Mouse (Mus musculus) gastrocnemius, postnatal 14 days (tissue): Measurements from ENCODE around the gene Tnfrsf8. TPM values are rescaled to one million over a fixed set of nuclear protein-coding genes. Genes with fewer than 3 reads are reported as not detected.
"Not testable (repeated sequence)": the region's sequence is repeated elsewhere in the genome, so short reads cannot be mapped to it uniquely, and the experiment has no call there.

Source experiments
- DNase-seq: peaks from one replicate; pipeline ENCODE4 v3.0.0; 2021; ENCODE audit warnings: mixed read lengths
- intact Hi-C: fragments of 180-260 bp; cut with DNase I; formaldehyde crosslinking; loops from one replicate; pipeline ENCODE4 v1.15.1; 2025; ENCODE audit warnings: low total_unique reads
- total RNA-seq, 2 experiments: library from RNA; stranded (reverse); gene quantifications; 2 replicates each; pipeline ENCODE4 v1.2.3; 2021

The Tnfrsf8 gene
- total RNA-seq, 2 experiments from 2014 or later: 0.08 to 0.09 TPM

DNA sequence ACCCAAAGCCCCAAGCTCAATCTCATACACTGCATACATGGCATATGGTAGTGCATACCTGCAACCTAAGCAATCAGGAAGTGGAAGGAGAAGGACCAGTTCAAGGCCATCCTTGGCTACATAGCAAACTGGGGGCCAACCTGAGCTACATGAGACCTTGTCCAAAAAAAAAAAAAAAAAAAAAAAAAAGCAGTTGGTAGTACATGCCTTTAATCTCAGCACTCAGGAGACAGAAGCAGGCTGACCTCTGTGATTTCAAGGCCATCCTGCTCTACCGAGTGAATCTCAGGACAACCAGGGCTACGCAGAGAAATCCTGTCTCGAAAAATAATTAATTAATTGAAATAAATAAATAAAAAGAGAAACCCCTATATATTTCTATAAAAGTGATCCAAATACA is 1.7 kb downstream of the Tnfrsf8 start:
- intact Hi-C loops: no loop called here
- DNase-seq: no peak

DNA sequence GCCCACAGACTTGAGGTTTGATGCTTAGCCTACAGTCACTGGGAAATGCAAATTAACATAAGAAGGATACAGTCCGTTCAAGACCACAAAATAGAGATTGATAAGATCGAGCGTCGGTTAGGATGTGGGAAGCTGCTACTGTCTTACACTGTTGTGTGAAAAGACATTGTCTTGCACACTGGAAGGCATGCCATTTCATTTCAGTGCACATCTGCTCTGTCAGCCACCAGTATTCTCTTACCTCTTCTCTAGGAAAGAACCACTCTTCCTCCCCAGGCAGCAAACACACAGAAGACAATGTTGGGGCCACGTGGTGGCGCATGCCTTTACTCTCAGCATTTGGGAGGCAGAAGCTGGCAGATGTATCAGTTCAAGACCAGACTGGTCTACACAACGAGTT is 2.4 kb downstream of the Tnfrsf8 start:
- DNase-seq: no peak
- intact Hi-C loops: no loop called here

DNA sequence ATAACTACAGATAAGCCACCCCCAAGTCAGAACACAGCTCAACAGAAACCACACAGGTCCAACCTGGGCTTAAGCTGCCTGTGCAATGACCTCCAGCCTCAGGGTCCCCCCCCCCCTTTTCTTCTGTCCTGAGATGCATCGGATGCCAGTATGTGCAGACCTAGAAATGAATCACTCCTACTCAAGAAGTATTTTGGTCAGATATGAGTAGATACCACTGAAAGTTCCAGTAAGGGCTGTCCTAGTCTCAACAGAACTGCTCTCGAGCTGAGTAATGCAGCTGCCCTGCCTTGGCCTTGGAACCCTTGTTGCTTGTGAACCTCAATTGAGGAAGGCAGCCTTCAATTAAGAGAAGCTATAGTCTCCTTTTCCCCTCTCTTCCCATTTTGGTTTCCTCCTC is 4.1 kb downstream of the Tnfrsf8 start:
- no peak for DNase-seq
- intact Hi-C loops: no loop called here

DNA sequence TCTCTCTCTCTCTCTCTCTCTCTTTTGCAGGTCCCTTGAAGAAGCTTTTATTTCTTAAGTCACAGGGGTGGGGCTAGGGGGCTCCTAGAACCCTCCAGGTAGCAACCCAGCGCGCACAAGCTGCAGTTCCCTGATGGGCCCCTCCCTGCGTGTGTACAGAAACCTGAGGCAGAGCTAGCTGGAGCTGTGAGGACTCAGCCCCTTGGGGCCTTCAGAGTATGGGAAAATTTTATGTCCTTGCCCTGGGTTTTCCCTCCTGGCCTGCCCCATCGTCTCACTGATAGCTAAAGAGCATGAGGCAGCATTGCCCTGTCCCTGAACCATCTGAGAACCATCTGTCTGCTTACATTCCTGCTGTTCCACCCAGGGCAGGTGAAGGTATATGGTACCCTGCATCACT is 8.5 kb downstream of the Tnfrsf8 start:
- DNase-seq: no peak
- intact Hi-C loops: no loop called here

DNA sequence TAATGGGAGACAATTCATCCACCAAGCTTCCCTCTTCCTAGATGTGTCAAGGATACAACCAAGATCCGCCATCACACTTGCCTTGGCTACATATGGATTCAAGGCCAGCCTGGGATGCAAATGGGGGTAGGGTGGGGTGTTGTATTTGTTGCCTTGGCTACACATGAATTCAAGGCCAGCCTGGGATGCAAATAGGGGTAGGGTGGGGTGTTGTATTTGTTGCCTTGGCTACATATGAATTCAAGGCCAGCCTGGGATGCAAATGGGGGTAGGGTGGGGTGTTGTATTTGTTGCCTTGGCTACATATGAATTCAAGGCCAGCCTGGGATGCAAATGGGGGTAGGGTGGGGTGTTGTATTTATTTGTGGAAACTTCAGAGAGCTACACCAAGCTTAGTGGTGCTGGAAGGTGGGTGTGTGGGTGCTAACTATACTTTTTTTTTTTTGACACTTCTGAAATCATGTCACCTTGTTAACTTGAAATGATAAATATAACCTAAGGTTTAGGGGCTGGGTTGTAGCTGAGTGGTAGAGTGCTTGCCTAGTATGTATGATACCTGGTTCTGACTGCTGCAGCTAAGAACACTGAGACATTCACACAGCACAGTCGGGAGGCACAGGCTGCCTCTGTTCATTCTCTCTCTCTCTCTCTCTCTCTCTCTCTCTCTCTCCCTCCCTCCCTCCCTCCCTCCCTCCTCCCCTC is 9.2 kb downstream of the Tnfrsf8 start:
- intact Hi-C loops, DNase-seq: not testable (repeated sequence)

DNA sequence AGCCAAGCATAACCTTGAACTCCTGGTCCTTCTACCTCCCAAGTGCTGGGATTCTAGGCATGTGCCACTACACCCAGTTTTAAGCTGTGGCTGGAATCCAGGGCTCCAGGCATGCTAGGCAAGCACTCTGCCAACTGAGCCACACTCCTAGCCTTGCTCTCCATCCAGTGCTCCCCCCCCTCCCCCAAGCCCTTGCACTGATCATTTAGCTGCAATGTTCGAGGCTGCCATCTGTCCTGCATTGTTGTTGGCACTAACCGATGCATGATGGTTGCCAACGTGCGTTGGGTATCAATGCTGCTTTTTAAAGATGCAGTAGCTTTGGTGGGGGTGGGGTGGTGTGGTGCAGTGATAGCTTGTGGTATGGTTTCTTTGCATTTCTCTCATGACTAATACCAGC is 10.9 kb downstream of the Tnfrsf8 start:
- DNase-seq: no peak
- intact Hi-C loops: no loop called here

DNA sequence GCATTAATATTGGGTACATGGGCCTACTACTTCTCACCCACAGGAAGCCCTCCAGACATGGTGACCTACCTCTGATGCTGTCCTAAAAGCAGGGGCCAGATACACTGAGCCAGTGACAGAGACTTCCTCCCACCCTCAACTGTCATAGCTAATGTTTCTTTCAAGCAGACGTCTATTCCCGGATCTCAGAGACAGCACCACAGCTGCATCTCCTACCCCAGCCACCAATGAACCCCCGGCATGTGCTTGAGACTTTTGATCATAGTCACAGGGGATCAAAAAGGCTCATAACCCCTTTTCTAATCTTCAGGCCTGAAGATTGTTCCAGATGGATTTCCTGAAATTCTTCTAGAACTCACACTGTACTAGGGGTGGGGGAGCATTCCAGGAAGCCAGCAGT is 12.9 kb downstream of the Tnfrsf8 start:
- intact Hi-C loops: no loop called here
- no peak for DNase-seq

DNA sequence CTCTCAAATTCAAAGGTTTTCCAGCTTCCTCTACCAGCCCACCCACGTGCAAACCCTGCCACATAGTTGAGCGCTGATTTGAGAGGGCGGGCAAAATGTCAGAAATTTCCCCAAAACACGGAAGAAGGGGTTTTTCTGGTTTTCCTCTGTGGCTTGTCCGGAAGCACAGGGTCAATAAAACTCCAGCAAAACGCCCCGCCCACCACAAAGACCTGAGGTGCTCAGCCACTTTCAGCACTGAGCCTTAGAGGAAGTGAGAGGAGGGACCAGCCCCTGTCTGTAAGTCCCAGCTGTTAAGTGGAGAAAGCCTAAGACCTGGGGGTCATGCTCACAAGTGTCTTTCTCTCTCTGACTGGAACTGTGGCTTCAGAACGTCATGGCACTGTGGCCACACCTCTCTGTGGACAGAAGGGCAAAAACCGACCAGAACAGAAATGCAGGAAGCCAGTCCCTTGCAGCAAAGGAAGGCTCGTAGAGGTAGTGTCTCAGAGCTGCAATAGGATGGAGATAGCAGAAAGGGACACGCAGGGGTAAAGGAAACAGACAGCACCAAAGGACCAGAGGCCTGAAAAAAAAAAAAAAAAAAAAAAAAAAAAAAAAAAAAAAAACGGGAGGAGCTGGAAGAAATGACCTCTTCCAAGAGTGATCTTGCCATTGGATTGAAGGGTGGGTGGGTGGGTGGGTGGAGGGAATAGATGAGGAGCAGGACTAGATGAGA is 14.6 kb downstream of the Tnfrsf8 start:
- intact Hi-C loops: no loop called here
- no peak for DNase-seq

DNA sequence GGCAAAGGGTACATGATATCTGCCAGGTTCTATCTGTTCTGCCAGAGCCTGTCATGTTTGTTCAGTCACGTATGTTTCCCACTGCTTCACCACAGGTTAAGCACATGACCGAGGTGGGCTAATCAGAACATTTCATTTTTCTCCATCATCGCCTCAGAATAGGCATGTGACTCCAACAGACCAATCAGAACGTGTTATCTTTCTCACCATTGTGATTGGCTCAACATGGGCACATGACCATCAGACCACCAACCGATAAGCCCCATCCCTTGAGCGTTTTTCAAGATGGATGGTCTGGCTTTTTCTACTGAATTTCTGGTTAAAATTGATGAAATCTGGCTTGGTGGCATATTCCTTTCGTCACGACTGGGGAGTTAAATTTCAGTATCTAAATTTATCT is 15.6 kb downstream of the Tnfrsf8 start:
- intact Hi-C loops: loop anchor here (10.0 kb wide), 1 partner anchor 415 kb away; no protein-coding TSS in a partner anchor
- no peak for DNase-seq

DNA sequence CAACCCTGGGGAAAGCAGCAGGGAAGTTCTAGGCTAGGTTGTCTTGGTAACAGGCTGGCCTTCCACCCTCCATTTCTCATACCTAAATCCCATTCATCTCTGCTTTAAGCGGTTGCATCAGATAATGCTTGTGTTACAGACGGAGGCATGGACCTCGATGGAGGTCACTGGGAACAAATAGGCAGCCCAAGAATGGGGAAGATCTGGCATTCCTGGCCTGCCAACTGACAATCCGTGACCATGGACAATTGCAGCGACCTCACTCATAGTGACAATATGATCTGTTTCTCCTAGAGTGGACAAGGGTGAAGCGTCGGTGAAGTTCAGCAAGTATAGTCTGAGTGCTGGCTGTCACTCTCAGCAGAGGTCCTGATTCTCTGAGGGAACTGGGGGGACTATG is 16.1 kb downstream of the Tnfrsf8 start:
- intact Hi-C loops: loop anchor here (10.0 kb wide), 1 partner anchor 414 kb away; no protein-coding TSS in a partner anchor
- no peak for DNase-seq

DNA sequence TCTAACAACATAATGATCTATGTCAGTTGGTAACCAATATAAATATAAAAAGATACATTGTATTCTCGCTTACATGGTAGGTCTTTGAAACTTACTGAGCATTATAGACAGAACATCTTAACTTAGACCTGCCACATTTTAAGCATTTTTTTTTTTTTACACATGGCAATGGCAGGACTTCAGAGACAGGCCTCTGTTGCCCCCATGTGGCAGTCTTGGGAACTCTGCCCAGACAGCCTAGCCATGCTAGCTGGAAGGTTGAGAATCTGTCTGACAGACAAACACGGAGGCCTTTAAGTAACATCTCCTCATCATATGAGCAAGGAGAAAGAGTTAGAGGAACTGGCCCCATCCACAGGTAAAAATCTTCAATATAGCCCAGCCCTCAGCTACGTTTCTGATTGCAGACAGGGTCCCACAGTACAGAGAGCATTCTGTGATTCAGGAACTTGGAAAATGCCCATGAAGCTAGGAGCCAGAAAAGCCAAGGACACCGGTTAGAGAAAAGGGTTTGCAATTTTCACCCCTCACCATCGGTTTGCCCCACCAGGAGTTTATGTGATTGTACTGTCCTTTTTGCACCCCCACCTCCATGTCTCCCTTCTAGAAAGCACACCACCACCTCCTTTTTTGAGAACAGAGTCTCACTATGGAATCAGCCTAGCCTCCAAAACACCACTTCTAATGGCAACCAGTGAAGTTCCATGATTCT is 19.2 kb downstream of the Tnfrsf8 start:
- peak; percentile 67 for DNase-seq
- intact Hi-C loops: loop anchor here (10.0 kb wide), 1 partner anchor 411 kb away; no protein-coding TSS in a partner anchor

DNA sequence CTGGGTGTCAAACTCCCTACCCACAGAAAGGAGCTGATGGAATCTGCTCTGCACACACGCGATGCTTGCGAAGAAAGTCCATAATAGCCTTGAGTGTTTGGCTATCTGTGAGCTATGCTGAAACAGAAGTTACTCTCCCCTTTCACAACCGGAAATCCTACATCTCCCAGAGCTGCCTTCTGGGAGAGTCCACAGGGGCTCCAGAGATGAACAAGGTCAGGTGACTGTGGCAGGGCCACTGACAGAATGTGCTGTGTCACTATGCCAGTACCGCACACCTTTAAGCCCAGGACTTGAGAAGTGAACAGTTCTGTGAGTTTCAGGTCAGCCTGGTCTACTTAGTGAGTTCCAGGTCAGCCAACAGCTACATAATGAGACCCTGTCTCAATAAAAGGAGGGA is 20.4 kb downstream of the Tnfrsf8 start:
- no peak for DNase-seq
- intact Hi-C loops: loop anchor here (10.0 kb wide), 1 partner anchor 410 kb away; no protein-coding TSS in a partner anchor

DNA sequence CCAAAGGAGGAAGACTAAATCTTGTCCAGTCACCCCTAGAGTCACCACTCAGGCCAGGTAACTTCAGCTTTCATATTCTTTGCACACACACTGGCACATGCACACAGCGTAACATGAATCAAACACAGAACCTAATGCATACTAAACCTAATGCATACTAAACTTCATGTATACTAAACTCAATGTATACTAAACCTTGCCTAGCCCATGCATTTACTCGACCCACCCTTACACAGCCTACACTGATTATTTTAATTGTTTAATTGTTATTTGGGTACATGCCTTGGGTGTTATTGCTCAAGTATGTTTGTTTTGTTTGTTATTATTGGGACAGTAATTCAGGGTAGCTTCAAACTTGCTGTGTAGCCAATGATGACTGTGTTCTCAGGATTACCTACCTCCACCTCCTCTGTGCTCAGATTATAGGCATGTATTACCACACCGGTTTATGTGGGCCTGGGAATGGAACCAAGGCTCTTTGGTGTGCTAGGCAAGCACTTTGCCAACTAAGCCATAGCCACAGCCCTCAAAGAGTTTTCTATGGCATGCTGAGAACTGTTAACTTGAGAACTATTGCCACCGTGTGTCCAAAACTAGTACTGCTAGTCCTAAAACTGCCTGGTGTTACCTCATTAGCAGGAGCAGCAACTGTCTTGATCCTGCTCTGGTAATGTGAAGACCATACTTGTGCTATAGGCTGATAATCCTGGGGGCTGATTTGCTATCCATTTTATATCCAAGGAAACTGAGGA is 28.4 kb downstream of the Tnfrsf8 start:
- intact Hi-C loops: loop anchor here (2.0 kb wide), 1 partner anchor 130 kb away; no protein-coding TSS in a partner anchor

DNA sequence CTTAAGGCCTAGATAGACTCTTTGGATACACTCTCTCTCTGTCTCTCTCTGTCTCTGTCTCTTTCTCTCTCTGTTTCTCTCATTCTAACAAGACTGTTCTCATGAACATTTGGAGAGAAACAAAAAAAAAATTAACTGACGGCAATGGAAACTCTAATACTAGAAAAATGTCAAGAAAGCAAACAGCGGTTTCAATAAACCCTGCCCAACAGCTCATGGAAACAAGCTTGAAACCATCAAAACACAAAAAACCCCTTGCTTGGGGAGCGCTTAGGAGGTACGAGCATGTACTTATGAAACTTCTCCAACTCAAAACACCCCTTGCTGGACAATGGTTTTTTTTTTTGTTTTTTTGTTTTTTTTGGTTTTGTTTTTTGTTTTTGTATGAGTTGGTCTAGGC is 30.3 kb downstream of the Tnfrsf8 start:
- DNase-seq: no peak
- intact Hi-C loops: no loop called here

More for the DNA sequence above, 28.4 kb downstream of the Tnfrsf8 start:
- peak; percentile 47 for DNase-seq

DNA sequence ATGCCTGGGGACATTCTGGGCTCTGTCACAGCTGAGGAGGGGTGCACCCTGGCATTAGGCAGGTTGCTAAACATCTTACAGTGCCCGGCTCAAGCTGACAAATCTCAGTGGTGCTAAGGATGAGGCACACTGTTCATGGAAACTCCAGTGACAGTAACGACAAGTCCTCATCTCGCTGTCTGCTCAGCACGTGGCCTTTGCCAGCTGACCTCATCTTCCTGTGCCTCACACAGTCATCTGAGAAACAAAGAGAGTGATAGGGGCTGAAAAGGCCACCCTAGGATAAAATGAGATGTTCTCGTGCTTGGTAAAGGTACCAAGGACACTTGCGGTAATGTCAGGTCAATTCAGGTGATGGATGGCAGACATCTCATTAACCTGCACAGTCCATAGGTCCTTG is 31.5 kb downstream of the Tnfrsf8 start:
- intact Hi-C loops: no loop called here
- DNase-seq: no peak

DNA sequence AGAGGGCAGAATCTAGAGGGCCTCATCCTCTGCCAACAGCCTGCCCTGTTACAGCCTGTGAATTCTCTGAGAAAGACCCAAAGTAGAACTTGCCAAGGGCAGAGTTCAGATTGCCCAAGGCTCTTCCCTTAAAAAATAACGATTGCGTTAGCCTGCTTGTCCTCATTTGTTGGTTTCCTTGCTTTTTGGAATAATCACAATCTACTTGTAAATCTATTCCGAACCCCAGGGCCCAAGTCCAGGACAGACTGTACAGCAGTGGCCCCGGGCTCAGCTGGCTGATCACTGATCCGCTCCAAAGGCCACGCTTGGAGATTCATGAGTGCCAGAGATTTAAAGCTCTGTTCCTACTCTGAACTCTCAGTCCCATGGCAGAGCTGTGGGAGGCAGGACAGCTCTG is 34.0 kb downstream of the Tnfrsf8 start:
- DNase-seq: no peak
- intact Hi-C loops: no loop called here

DNA sequence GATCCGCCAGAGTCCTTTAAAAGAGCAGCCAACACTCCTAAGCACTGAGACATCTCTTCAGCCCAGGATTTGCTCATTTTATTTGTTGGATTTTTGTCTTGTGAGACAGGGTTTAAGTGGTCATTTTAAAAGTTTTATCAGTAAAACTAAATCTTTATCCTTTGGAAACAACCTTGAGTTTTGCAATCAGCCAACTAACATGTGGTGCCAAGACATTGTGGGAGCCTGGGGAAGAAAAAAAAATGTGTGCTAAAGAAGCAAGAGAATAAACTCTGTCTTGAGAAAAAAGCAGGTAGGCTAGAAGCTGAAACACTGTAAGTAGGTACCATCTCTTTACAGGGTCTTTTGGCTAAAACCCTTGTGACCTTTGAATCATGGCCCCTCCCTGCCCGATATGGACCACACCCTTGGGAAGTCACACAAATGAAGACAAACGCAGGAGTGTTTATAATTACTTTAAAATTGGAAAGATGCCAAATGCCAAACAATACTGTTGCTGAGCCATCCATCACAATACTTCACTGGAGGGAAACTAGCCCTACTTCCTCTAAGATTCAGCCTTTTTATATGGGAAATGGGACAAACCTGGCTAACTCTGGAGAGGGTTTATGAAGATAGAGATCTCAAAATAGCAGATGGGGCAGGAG is 36.1 kb downstream of the Tnfrsf8 start:
- DNase-seq: no peak
- intact Hi-C loops: no loop called here

DNA sequence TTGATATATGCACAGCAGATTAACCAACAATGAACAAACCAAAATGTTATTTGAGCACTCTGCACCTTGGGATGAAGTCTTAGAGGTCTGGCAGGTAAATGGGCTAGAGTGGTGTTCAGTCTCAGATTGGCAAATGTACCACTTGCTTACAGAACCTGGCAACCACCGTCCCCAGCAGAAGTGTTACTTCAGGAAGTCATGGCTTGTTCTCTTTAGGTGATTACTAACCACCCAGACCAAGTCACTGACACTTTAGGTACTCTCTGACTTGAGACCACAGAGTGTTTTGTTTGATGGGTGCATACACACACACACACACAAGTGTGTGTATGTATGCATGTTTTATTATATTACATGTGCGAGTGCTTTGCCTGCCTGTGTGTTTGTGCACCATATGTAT is 36.7 kb downstream of the Tnfrsf8 start:
- intact Hi-C loops: no loop called here
- no peak for DNase-seq
